Mouse (Mus musculus) liver, adult (tissue): ENCODE data around the gene Ccdc184.

Source experiments
- GATA4 ChIP-seq: IDR thresholded peaks from 2 replicates; pipeline ENCODE4 v1.6.1; 2014; ENCODE audit warnings: mild to moderate bottlenecking, low read length; ENCODE audit not compliant: insufficient replicate concordance

Ccdc184 gene

GRCm38 (mm10) chr15:98149166-98149602 is 17.8 kb upstream of the Ccdc184 start:
- no peak for TF ChIP-seq GATA4

- TF ChIP-seq GATA4, result no peak
Measured at GRCm38 (mm10) chr15:98152916-98153315, 14.0 kb upstream of the Ccdc184 start.

- no peak for TF ChIP-seq GATA4
Measured at GRCm38 (mm10) chr15:98153625-98154024, 13.3 kb upstream of the Ccdc184 start.

- no peak for TF ChIP-seq GATA4
Measured at GRCm38 (mm10) chr15:98154146-98154545, 12.8 kb upstream of the Ccdc184 start.

- no peak for TF ChIP-seq GATA4
Measured at GRCm38 (mm10) chr15:98154631-98155030, 12.3 kb upstream of the Ccdc184 start.

- TF ChIP-seq GATA4, result no peak
Measured at GRCm38 (mm10) chr15:98155272-98155671, 11.7 kb upstream of the Ccdc184 start.

- no peak for TF ChIP-seq GATA4
Measured at GRCm38 (mm10) chr15:98155944-98156343, 11.0 kb upstream of the Ccdc184 start.

GRCm38 (mm10) chr15:98157253-98157652 is 9.7 kb upstream of the Ccdc184 start:
- TF ChIP-seq GATA4, result no peak

- TF ChIP-seq GATA4, result no peak
Measured at GRCm38 (mm10) chr15:98161026-98161805, 5.7 kb upstream of the Ccdc184 start.

- TF ChIP-seq GATA4, result no peak
Measured at GRCm38 (mm10) chr15:98162561-98162960, 4.4 kb upstream of the Ccdc184 start.

- no peak for TF ChIP-seq GATA4
Measured at GRCm38 (mm10) chr15:98165525-98165924, 1.4 kb upstream of the Ccdc184 start, which contains the start of gene Asb8. Gene Asb8 (minus strand): TSS chr15:98165625.

- no peak for TF ChIP-seq GATA4
Measured at GRCm38 (mm10) chr15:98167645-98168621, 975 bp downstream of the Ccdc184 start.

- no peak for TF ChIP-seq GATA4
Measured at GRCm38 (mm10) chr15:98168622-98169004, 1.7 kb downstream of the Ccdc184 start.

- no peak for TF ChIP-seq GATA4
Measured at GRCm38 (mm10) chr15:98170365-98170764, 3.4 kb downstream of the Ccdc184 start.

GRCm38 (mm10) chr15:98170917-98171316 is 4.0 kb downstream of the Ccdc184 start:
- TF ChIP-seq GATA4, result no peak

- TF ChIP-seq GATA4, result no peak
Measured at GRCm38 (mm10) chr15:98172113-98172512, 5.2 kb downstream of the Ccdc184 start.

GRCm38 (mm10) chr15:98173821-98174220 is 6.9 kb downstream of the Ccdc184 start:
- no peak for TF ChIP-seq GATA4
